In the genomic region with DNA sequence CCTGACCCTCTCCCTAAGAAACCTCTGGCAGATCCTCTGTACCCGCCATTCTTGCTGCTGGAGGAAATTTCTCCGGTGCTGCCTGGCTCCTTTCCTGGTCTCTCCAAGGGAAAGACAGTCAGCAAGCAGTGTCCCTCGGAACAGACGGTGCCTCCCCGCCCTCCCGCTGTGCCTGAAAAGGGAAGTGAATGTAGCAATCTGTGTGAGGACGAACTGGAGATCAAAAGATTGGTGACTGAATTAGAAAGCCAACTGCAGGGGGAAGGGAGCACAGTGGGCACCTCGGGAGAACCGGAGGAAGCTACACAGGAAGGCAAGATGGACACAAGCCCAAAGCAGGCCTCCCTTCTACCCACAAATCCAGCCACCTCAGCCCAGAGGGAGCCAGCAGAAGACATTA, we compare ENCODE assay signal across 14 mouse cellular contexts. TPM values are rescaled to one million over a fixed set of nuclear protein-coding genes. Genes with fewer than 3 reads are reported as not detected.
DNase-seq lines count a peak whose midpoint lies in the region; ATAC-seq and TF ChIP-seq lines count a peak whose summit lies in the region.
"Had no signal": no experiment of that assay in that cellular context is flagged by ENCODE, and none has a peak within 500 bp of the region (broad histone marks: within the 10 kb centered on the region; RNA-seq: fewer than 3 reads in every experiment).

No protein-coding gene starts in this region.

- no peak for TF ChIP-seq POLR2A in CH12.LX (IDR thresholded peaks at IDR 0.05; ENCODE audit: low read depth, low read length)
- no peak for TF ChIP-seq POLR2A in cerebellum, adult 2 months (IDR thresholded peaks at IDR 0.05; ENCODE audit: borderline replicate concordance, insufficient read depth, low read length)

- H3K27me3 ChIP-seq in hindbrain, embryonic 10.5 days (ENCODE audit: insufficient read depth, poor library complexity, severe bottlenecking), result peaks cover 85% of the 10 kb centered on the region
- H3K27me3 ChIP-seq in hindbrain, embryonic 14.5 days (ENCODE audit: control insufficient read depth, insufficient read depth, low read length), result no peaks in the 10 kb centered on the region
- H3K27me3 ChIP-seq in CH12.LX (replicated peaks), result peaks cover 91% of the 10 kb centered on the region
- H3K27me3 ChIP-seq in cerebellum, adult 2 months (ENCODE audit: control insufficient read depth, insufficient read depth, low read length), result no peaks in the 10 kb centered on the region
- H3K27me3 ChIP-seq in heart, embryonic 11.5 days (ENCODE audit: control insufficient read depth, insufficient read depth, low read length), result peaks cover 40% of the 10 kb centered on the region
- H3K27me3 ChIP-seq: midbrain, embryonic 15.5 days had no signal

- no peaks in the 10 kb centered on the region for H3K79me2 ChIP-seq in CH12.LX (replicated peaks; ENCODE audit: control insufficient read depth, extremely low read depth, insufficient read depth, poor library complexity, severe bottlenecking)

- in situ Hi-C loops in CH12.LX (cut with MboI; ENCODE audit: low pct_ligation_motif_present, low pct_unique_long_range_greater_than_20kb, low sequenced_read_pairs), result loop anchor here (10.0 kb wide), 2 partner anchors 289 to 409 kb away; no protein-coding TSS in a partner anchor

- TF ChIP-seq RAD21 in CH12.LX (IDR thresholded peaks at IDR 0.05; ENCODE audit: low read depth, low read length), result no peak

- H3K9ac ChIP-seq in hindbrain, embryonic 14.5 days, result no peak overlapping the region
- no peak overlapping the region for H3K9ac ChIP-seq in CH12.LX (ENCODE audit: insufficient read depth, low read depth)
- no peak overlapping the region for H3K9ac ChIP-seq in heart, embryonic 11.5 days (ENCODE audit: low read depth, low read length)
- H3K9ac ChIP-seq: liver, embryonic 14.5 days; midbrain, embryonic 15.5 days had no signal

- TF ChIP-seq EP300 in CH12.LX (IDR thresholded peaks at IDR 0.05; ENCODE audit: low read length), result peak; percentile 74

- dilution Hi-C loops in CH12.LX (cut with MboI; ENCODE audit: extremely low pct_ligation_motif_present, extremely low pct_unique_long_range_greater_than_20kb, low sequenced_read_pairs), result no loop called here

- H3K4me1 ChIP-seq in hindbrain, embryonic 10.5 days (replicated peaks), result peaks cover 39% of the 10 kb centered on the region
- H3K4me1 ChIP-seq in hindbrain, embryonic 14.5 days (replicated peaks; ENCODE audit: control insufficient read depth, insufficient read depth, low read length), result no peaks in the 10 kb centered on the region; the same call in 1 of the 2 replicates
- H3K4me1 ChIP-seq in CH12.LX (ENCODE audit: control insufficient read depth in 1 of 2, insufficient read depth in 2 of 2), result peaks cover 16 to 30% of the 10 kb centered on the region in 2 experiments
- H3K4me1 ChIP-seq in cerebellum, adult 2 months (ENCODE audit: control insufficient read depth, insufficient read depth, low read length), result peaks cover 46% of the 10 kb centered on the region
- peaks cover 5% of the 10 kb centered on the region for H3K4me1 ChIP-seq in heart, embryonic 11.5 days (ENCODE audit: control insufficient read depth, insufficient read depth, low read length)

- no peak for DNase-seq in hindbrain, embryonic 10.5 days (ENCODE audit: low spot score)
- no peak for DNase-seq in hindbrain, embryonic 14.5 days (ENCODE audit: low spot score)
- peak; percentile 64 for DNase-seq in CH12.LX (ENCODE audit: extremely low read depth)
- peak; percentile 84 to 87 for DNase-seq in cerebellum, adult 2 months
- peak; percentile 78 for DNase-seq in left cerebral cortex, postnatal 4 days
- no peak for DNase-seq in adrenal gland, adult 18-20 months (ENCODE audit: low spot score in 2 of 2)
- no peak for DNase-seq in B cell, adult 2 months
- DNase-seq: gastrocnemius, postnatal 10 days; heart, postnatal 14 days; kidney, adult 9 months had no signal

- ATAC-seq in hindbrain, embryonic 14.5 days (ENCODE audit: low FRiP score), result no peak
- no peak for ATAC-seq in heart, embryonic 11.5 days (replicated peaks; ENCODE audit: insufficient number of reproducible peaks, low FRiP score, low TSS enrichment)
- ATAC-seq: midbrain, embryonic 15.5 days had no signal

- H3K4me3 ChIP-seq in hindbrain, embryonic 10.5 days, result no peak overlapping the region
- H3K4me3 ChIP-seq in hindbrain, embryonic 14.5 days (replicated peaks; ENCODE audit: low read length), result no peak overlapping the region
- no peak overlapping the region for H3K4me3 ChIP-seq in CH12.LX (replicated peaks in 1 of 3; ENCODE audit: low read depth in 2 of 3, low read length in 2 of 3, poor library complexity in 1 of 3)
- H3K4me3 ChIP-seq in cerebellum, adult 2 months (replicated peaks; ENCODE audit: insufficient read depth, low read depth, low read length), result no peak overlapping the region
- no peak overlapping the region for H3K4me3 ChIP-seq in heart, embryonic 11.5 days (ENCODE audit: low read depth, low read length)
- H3K4me3 ChIP-seq: erythroblast, embryonic 14.5 days; midbrain, embryonic 15.5 days had no signal

- H3K4me2 ChIP-seq in hindbrain, embryonic 14.5 days (replicated peaks), result no peak overlapping the region
- peak overlapping the region; percentile 52 for H3K4me2 ChIP-seq in CH12.LX (ENCODE audit: insufficient read depth, low read depth, poor library complexity, severe bottlenecking)
- no peak overlapping the region for H3K4me2 ChIP-seq in heart, embryonic 11.5 days
- H3K4me2 ChIP-seq: midbrain, embryonic 15.5 days had no signal

- no peaks in the 10 kb centered on the region for H3K36me3 ChIP-seq in hindbrain, embryonic 10.5 days
- no peaks in the 10 kb centered on the region for H3K36me3 ChIP-seq in hindbrain, embryonic 14.5 days (replicated peaks; ENCODE audit: control insufficient read depth, insufficient read depth)
- no peaks in the 10 kb centered on the region for H3K36me3 ChIP-seq in CH12.LX (replicated peaks in 1 of 2; ENCODE audit: control insufficient read depth in 1 of 2, insufficient read depth in 1 of 2, low read length in 1 of 2)
- no peaks in the 10 kb centered on the region for H3K36me3 ChIP-seq in heart, embryonic 11.5 days (ENCODE audit: control insufficient read depth, insufficient read depth, low read length)
- H3K36me3 ChIP-seq: midbrain, embryonic 15.5 days had no signal

- intact Hi-C loops in left cerebral cortex, postnatal 4 days (cut with DNase I), result no loop called here

- peak overlapping the region; percentile 23; the same call in 1 of the 2 replicates for H3K27ac ChIP-seq in hindbrain, embryonic 10.5 days
- no peak overlapping the region for H3K27ac ChIP-seq in hindbrain, embryonic 14.5 days
- H3K27ac ChIP-seq in CH12.LX (ENCODE audit: insufficient read depth, low read depth), result no peak overlapping the region
- H3K27ac ChIP-seq in cerebellum, adult 2 months (ENCODE audit: insufficient read depth, low read length), result no peak overlapping the region
- no peak overlapping the region for H3K27ac ChIP-seq in heart, embryonic 11.5 days (ENCODE audit: low read depth, low read length)
- H3K27ac ChIP-seq: liver, embryonic 14.5 days; midbrain, embryonic 15.5 days had no signal

- H3K9me3 ChIP-seq in hindbrain, embryonic 10.5 days, result no peaks in the 10 kb centered on the region
- H3K9me3 ChIP-seq in hindbrain, embryonic 14.5 days (ENCODE audit: control insufficient read depth, low read length), result no peaks in the 10 kb centered on the region
- H3K9me3 ChIP-seq in CH12.LX (replicated peaks; ENCODE audit: low read length), result no peaks in the 10 kb centered on the region
- no peaks in the 10 kb centered on the region for H3K9me3 ChIP-seq in heart, embryonic 11.5 days (replicated peaks; ENCODE audit: control insufficient read depth, low read length)
- H3K9me3 ChIP-seq: midbrain, embryonic 15.5 days had no signal

- TF ChIP-seq CTCF in CH12.LX (conservative IDR thresholded peaks at IDR 0.05 in 1 of 2, IDR thresholded peaks at IDR 0.05 in 1 of 2; ENCODE audit: low read depth in 2 of 2, low read length in 2 of 2), result no peak
- no peak for TF ChIP-seq CTCF in cerebellum, adult 2 months (IDR thresholded peaks at IDR 0.05; ENCODE audit: borderline replicate concordance, insufficient read depth, low read depth, low read length)

- 31% methylated on average over 9 of the region's 9 CpGs for WGBS in hindbrain, embryonic 10.5 days
- WGBS in hindbrain, embryonic 14.5 days, result 30% methylated on average over 9 of the region's 9 CpGs
- 6% methylated on average over 9 of the region's 9 CpGs for WGBS in cerebellum, adult 2 months
- WGBS in heart, embryonic 11.5 days (ENCODE audit: insufficient replicate concordance), result 33% methylated on average over 9 of the region's 9 CpGs

TF ChIP-seq in CH12.LX, 34 proteins besides CTCF, POLR2A, EP300 and RAD21:
- peak; percentile 19; the same call in 1 of the 2 replicates for TF ChIP-seq JUN (IDR thresholded peaks at IDR 0.05; ENCODE audit: insufficient read depth, low read depth, low read length)
- TF ChIP-seq BHLHE40 (IDR thresholded peaks at IDR 0.05; ENCODE audit: low read depth, low read length), result 0 out of 2 replicates have a peak, but pooled peaks have one; percentile 8
- peak; percentile 52; the same call in 1 of the 2 replicates for TF ChIP-seq CHD2 (IDR thresholded peaks at IDR 0.05; ENCODE audit: low read length)
- TF ChIP-seq MEF2A (IDR thresholded peaks at IDR 0.05; ENCODE audit: borderline replicate concordance, low read depth, low read length), result 0 out of 2 replicates have a peak, but pooled peaks have one; percentile 18
- no peak for TF ChIP-seq E2F4 (IDR thresholded peaks at IDR 0.05; ENCODE audit: insufficient replicate concordance, low read depth, low read length)
- TF ChIP-seq MAX (IDR thresholded peaks at IDR 0.05; ENCODE audit: low read length), result no peak
- TF ChIP-seq IRF4 (IDR thresholded peaks at IDR 0.05; ENCODE audit: low read depth, low read length), result peak; percentile 85; the same call in 1 of the 2 replicates
- TF ChIP-seq NRF1 (IDR thresholded peaks at IDR 0.05; ENCODE audit: low read depth, low read length), result no peak

RNA-seq across cellular contexts. Expression of a gene that starts 17.7 kb away (rescaled TPM):
- 1.6 and 2.4 TPM in 2 replicates for polyA plus RNA-seq in hindbrain, embryonic 10.5 days (2016; fragmentation: Nextera tagmentation; extraction: Ambion mirVana)
- polyA plus RNA-seq in hindbrain, embryonic 14.5 days (2014; fragmentation: Nextera tagmentation; extraction: Ambion mirVana), result 1.8 and 2.0 TPM in 2 replicates
- total RNA-seq in CH12.LX (2012; rRNA removed), result 30.1 and 31.0 TPM in 2 replicates
- 11.0 and 11.3 TPM in 2 replicates for total RNA-seq in CH12.LX (2014; rRNA removed)
- polyA plus RNA-seq in CH12.LX (2012; ENCODE audit: insufficient read length, low read depth), result 63.5 and 68.4 TPM in 2 replicates
- polyA plus RNA-seq in cerebellum, adult 2 months (2012; rRNA removed), result 19.6 and 20.1 TPM in 2 replicates
- total RNA-seq in left cerebral cortex, postnatal 4 days (2021), result 10 to 100 TPM in 1 of 2 experiments, 1 to 10 TPM in 1; 8.6 to 12.2 TPM
- total RNA-seq in adrenal gland, adult 18-20 months (2021), result 10 to 100 TPM; 11.8 to 14.2 TPM
- 6.9 and 7.9 TPM in 2 replicates for polyA plus RNA-seq in heart, embryonic 11.5 days (2014; fragmentation: Nextera tagmentation; extraction: Ambion mirVana)

Comparison
In these comparisons a context has a peak if more than half of its experiments do, and no peak if none do; other contexts are left out.
1. DNase-seq: peak in CH12.LX (single experiment), cerebellum, adult 2 months (2 of 2) and left cerebral cortex, postnatal 4 days (single experiment); none in hindbrain, embryonic 10.5 days (single experiment), hindbrain, embryonic 14.5 days (single experiment), adrenal gland, adult 18-20 months (0 of 2) and B cell, adult 2 months (0 of 2).